Mouse (Mus musculus) CD4-positive, CD25-positive, alpha-beta regulatory T cell, adult 2 months (primary cell): ENCODE results near the gene 2410131K14Rik.

ENCODE experiments used
- DNase-seq: peaks from one replicate; pipeline ENCODE4 v3.0.0-alpha.2; 2012; ENCODE audit warnings: low read depth, low spot score

2410131K14Rik gene

GRCm38 (mm10) chr5:118244606-118245443 lies at the start of gene 2410131K14Rik, which contains the start of gene Rnft2:
TSS of gene 2410131K14Rik (plus strand) at chr5:118245227.
TSS of gene Rnft2 (minus strand) at chr5:118245116.
- DNase-seq: peak; percentile 99

- DNase-seq: no peak
Observed at GRCm38 (mm10) chr5:118197421-118197820, 47.6 kb upstream of the 2410131K14Rik start.

- DNase-seq: no peak
Observed at GRCm38 (mm10) chr5:118199670-118200069, 45.4 kb upstream of the 2410131K14Rik start.

GRCm38 (mm10) chr5:118204675-118205440 lies 40.2 kb upstream of the 2410131K14Rik start:
- no peak for DNase-seq

- DNase-seq: no peak
Observed at GRCm38 (mm10) chr5:118205852-118206251, 39.2 kb upstream of the 2410131K14Rik start.

GRCm38 (mm10) chr5:118214012-118214411 lies 31.0 kb upstream of the 2410131K14Rik start:
- DNase-seq: no peak

- DNase-seq: peak; percentile 26
Observed at GRCm38 (mm10) chr5:118214418-118215154, 30.4 kb upstream of the 2410131K14Rik start.

- DNase-seq: no peak
Observed at GRCm38 (mm10) chr5:118217410-118217809, 27.6 kb upstream of the 2410131K14Rik start.

GRCm38 (mm10) chr5:118223142-118223757 lies 21.8 kb upstream of the 2410131K14Rik start:
- no peak for DNase-seq

- no peak for DNase-seq
Observed at GRCm38 (mm10) chr5:118230071-118230611, 14.9 kb upstream of the 2410131K14Rik start.

GRCm38 (mm10) chr5:118236891-118237290 lies 8.1 kb upstream of the 2410131K14Rik start:
- DNase-seq: no peak

GRCm38 (mm10) chr5:118239671-118240070 lies 5.4 kb upstream of the 2410131K14Rik start:
- no peak for DNase-seq

- DNase-seq: peak; percentile 30
Observed at GRCm38 (mm10) chr5:118245606-118246308, 730 bp downstream of the 2410131K14Rik start.

GRCm38 (mm10) chr5:118247378-118247777 lies 2.4 kb downstream of the 2410131K14Rik start:
- no peak for DNase-seq

GRCm38 (mm10) chr5:118250987-118251386 lies 6.0 kb downstream of the 2410131K14Rik start:
- DNase-seq: no peak

GRCm38 (mm10) chr5:118253551-118253950 lies 8.5 kb downstream of the 2410131K14Rik start:
- no peak for DNase-seq

- no peak for DNase-seq
Observed at GRCm38 (mm10) chr5:118256981-118257380, 12.0 kb downstream of the 2410131K14Rik start.

- no peak for DNase-seq
Observed at GRCm38 (mm10) chr5:118259152-118259551, 14.1 kb downstream of the 2410131K14Rik start.

GRCm38 (mm10) chr5:118259636-118260035 lies 14.6 kb downstream of the 2410131K14Rik start:
- no peak for DNase-seq

- no peak for DNase-seq
Observed at GRCm38 (mm10) chr5:118260055-118260454, 15.0 kb downstream of the 2410131K14Rik start.
